Mouse (Mus musculus) heart, adult 8-10 months (tissue): ENCODE data around the gene Gm10378. TPM values are rescaled to one million over a fixed set of nuclear protein-coding genes. Genes with fewer than 3 reads are reported as not detected.
"Not testable (repeated sequence)": the region's sequence is repeated elsewhere in the genome, so short reads cannot be mapped to it uniquely, and the experiment has no call there.

ENCODE experiments used
- DNase-seq: peaks from one replicate; pipeline ENCODE4 v3.0.0; 2022; ENCODE audit warnings: low spot score
- microRNA-seq: library from miRNA; unstranded; fragments of <30 nt; microRNA quantifications from one replicate; pipeline ENCODE4 v1.2.0, GENCODE M21; 2022
- total RNA-seq, 4 experiments: library from RNA; stranded (reverse); gene quantifications; 2 replicates each; pipeline ENCODE4 v1.2.4; 2022

Gm10378 gene
- not detected for total RNA-seq

DNA sequence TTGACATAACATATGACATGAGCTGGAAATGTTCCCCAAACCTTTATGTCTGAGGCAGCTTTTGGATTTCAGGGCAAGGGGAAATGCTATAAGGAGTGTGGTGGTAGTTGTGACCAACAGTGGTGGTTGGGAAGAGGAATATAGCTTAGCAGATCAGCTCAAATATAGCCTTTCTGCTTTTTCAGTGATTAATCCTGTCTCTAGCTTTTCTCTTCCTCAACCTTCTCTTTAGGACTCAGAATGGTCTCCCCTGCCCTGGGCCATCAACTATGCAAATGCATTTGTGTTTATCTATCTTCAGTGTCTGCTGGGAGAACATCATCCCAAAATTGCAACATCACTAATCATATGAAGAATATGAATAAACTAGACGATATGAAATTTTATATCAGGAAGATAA is at the start of gene Gm10378:
Gm10378 (plus strand) TSS at position 301 of the 400 bp plus-strand sequence.
- not testable (repeated sequence) for DNase-seq

DNA sequence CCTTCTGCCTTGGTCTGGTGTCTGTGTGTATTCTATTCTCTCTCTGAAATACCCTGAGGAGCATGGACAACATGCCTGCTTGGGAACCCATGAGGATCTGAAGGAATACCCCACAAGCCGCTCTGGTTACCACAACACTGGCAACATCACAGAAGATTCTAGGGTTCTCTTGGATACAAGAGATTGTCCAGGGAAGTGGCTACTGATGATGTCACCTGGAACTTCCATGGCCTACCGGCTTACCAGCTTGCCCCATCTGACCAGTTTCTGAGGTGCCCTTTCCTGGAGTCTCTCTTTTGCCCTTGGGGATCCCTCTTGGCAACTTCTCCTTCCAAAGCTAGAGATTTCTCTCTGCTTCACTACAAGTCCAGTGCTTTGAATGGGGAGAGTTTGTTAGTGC is 13.9 kb upstream of the Gm10378 start, which contains the start of gene Gm3633:
Gm3633 (minus strand) TSS at position 101 of the 400 bp plus-strand sequence.
- not testable (repeated sequence) for DNase-seq

Small RNAs within 50 kb of the gene (microRNA-seq; reads per million reads assigned to microRNA genes)
- not detected for gene Gm23620
- gene Gm25228: not detected

Other genes starting within 250 kb of the Gm10378 start
- not detected for gene Gm8005, start 216.3 kb upstream of the Gm10378 start, total RNA-seq
- gene Gm8011, start 192.1 kb upstream of the Gm10378 start, total RNA-seq: not detected
- not detected for gene Gm8020, start 153.6 kb upstream of the Gm10378 start, total RNA-seq
- not detected for gene Gm8024, start 131.7 kb upstream of the Gm10378 start, total RNA-seq
- not detected for gene Gm17124, start 56.1 kb upstream of the Gm10378 start, total RNA-seq
- not detected for gene Gm3633, start 14.0 kb upstream of the Gm10378 start, total RNA-seq
- not detected for gene Gm3015, start 112.9 kb downstream of the Gm10378 start, total RNA-seq
- not detected for gene Gm10377, start 142.0 kb downstream of the Gm10378 start, total RNA-seq
- gene Gm21977, start 197.5 kb downstream of the Gm10378 start, total RNA-seq: not detected